Mouse (Mus musculus) testis, adult 2 months (tissue): ENCODE data around the gene Lmbr1.

Experiments used
- CTCF ChIP-seq: fragments of 200-500 bp; IDR thresholded peaks from 2 replicates; pipeline ENCODE4 v1.5.1; 2012; ENCODE audit warnings: low read depth, mild to moderate bottlenecking, inconsistent platforms, low read length, moderate library complexity; ENCODE audit not compliant: control insufficient read depth, insufficient read depth, insufficient replicate concordance
- POLR2A ChIP-seq: fragments of 200-500 bp; IDR thresholded peaks from 2 replicates; pipeline ENCODE4 v1.6.1; 2012; ENCODE audit warnings: low read depth, mild to moderate bottlenecking, inconsistent platforms, low read length, moderate library complexity; ENCODE audit not compliant: control insufficient read depth

DNA sequence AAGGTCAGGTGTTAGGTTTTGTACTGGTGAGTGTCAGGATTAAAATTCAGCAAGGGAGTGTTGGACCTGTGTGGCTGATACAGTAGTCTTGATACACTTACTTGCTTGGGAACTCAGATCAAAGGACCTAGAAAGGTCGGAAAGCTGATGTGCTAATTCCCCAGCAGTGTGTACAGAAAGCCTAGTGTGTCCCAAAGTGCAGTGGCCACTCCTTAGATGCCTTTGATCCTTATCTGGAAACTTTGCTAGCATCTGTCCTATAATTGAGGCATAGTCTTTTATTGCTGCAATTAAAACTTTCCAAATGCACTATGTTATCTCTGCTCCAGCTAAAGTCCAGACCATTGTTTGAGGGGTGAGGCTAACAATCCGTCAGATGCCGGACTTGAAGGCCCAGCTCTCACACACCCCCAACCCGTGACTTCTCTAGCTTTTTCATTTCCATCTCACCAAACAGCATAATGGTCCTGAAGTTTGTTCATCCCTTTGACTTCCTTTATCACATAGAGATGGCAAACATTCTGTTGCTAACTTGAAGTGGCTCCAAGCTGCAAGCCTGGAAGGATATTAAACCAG is 166.1 kb downstream of the Lmbr1 start:
- TF ChIP-seq CTCF (no peak), POLR2A (no peak)
